Mouse (Mus musculus) activated CD4-positive, CD25-positive, alpha-beta regulatory T cell, adult 4 months (primary cell): ENCODE results near the gene Asap2. TPM values are rescaled to one million over a fixed set of nuclear protein-coding genes. Genes with fewer than 3 reads are reported as not detected.
A peak's percentile ranks its signal among the peaks of the same experiment; 100 is the strongest.

ENCODE experiments used
- ATAC-seq: one replicate; pipeline ENCODE4 v1.8.0; 2017
- polyA plus RNA-seq, 2 experiments: library from polyadenylated mRNA; unstranded; fragments of 100-300 nt; shearing (Covaris generic); gene quantifications; one replicate each; pipeline ENCODE4 v1.2.1; 2017

Asap2 gene
- polyA plus RNA-seq, 2 experiments from 2014 or later: 1.1 TPM

DNA sequence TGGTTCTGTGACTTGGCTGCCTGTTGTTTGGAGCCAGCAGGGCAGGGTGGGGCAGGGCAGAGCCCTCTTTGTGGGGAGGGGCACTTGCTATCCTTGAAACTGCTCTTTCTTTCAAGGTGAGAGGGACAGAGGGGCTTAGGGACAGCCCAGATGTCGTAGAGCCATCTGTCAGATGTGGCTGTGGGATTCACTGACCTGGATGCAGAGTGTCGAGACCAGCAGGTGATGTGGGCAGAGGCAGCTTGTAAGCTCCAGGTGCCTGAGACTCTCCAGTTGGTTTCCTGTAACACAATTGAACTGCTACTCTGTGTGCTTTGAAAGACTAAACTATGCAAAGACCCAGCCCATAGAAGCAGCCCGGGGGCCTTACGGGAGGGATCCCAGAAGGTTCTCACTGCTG, 177.5 kb downstream of the Asap2 start:
- ATAC-seq: no peak

DNA sequence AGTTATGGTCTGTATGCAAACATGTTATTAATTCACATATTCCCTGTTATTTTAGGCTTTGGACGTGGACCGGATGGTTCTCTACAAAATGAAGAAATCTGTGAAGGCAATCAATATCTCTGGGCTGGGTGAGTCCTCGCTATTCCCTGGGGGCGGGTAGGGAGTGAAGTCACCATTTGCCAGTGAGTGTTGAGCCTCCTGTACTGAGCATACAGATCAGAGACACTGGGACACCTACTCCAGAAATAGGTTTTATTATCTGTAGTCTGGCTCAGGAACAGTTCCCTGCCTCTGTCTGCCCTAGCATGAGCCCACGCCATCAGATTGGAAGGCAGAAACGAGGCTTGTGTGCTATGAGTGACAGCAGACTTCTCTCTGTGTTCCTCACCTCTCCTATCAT, 177.9 kb downstream of the Asap2 start:
- no peak for ATAC-seq

GRCm38 (mm10) chr12:21171776-21172490, 181.7 kb downstream of the Asap2 start:
- ATAC-seq: no peak

DNA sequence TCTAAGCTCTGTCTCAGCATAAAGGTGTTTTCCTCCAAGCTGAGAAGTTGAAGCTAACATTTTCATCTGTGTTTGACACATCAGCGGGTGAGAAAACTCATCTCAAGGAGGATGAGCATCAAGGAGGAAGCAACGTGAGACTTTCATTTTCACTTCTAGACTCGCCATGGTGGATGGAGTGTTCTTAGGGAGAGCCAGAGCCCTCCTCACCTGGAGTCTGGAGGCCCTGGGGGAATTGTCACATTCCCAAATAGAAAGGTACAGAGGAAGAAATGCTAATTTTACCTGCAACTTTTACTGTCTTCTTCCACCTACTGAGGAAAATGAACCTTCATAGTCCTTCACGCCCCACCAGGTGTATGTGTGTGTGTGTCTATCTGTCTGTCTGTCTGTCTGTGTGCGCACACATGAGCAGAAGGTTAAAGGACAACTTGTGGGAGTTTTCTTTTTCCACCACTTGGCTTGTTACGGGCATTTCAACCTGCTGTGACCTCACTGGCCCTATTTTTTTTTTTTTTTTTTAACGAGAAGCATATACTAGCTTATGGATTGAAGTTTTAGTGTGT, 183.7 kb downstream of the Asap2 start:
- ATAC-seq: peak; percentile 94

GRCm38 (mm10) chr12:21176399-21176798, 186.1 kb downstream of the Asap2 start:
- ATAC-seq: no peak

GRCm38 (mm10) chr12:21177123-21177698, 187.0 kb downstream of the Asap2 start:
- no peak for ATAC-seq

DNA sequence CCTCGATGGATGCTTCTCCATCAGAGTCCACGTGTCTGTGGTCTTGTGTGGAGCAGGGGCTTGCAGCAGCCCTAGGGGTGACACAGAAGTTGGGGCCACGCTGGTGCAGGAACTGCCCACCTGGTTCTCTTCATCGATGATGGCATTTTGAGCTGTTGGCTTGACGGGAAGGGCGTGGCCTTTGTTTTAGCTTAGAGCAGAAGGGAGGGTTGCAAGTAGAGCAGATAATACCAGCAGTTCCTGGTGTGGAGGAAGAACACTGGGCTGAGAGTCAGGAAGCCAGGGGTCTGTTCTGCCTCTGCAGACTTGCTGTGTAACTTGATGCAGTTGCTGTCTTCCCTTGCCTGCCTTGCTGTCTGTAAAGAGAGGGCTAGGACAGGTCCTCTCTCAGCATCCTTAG, 189.8 kb downstream of the Asap2 start:
- ATAC-seq: no peak

- ATAC-seq: no peak
These were observed 192.5 kb downstream of the Asap2 start for GRCm38 (mm10) chr12:21182786-21183185.

- ATAC-seq: no peak
These were observed 193.1 kb downstream of the Asap2 start for GRCm38 (mm10) chr12:21183321-21183720.

- ATAC-seq: no peak
These were observed 195.9 kb downstream of the Asap2 start for GRCm38 (mm10) chr12:21186145-21186544.

DNA sequence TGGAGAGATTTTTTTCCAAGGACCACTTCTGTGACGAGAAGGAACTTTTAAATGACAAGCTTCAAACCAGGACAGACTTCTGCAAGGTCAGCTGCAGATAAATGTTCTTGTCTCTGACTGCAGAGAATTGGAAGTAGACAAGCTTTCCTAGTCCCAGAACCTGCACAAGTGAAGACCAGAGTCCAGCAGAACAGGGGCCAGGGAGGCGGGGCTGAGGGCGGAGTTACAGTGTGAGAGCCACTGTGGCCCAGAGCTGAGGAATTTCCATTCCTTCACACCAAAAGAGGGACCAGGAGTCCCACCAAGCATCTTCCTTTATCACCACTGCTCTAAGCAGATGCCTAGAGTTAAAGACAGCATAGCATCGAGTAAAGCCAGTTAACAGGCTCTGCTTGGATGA, 198.6 kb downstream of the Asap2 start:
- ATAC-seq: no peak

DNA sequence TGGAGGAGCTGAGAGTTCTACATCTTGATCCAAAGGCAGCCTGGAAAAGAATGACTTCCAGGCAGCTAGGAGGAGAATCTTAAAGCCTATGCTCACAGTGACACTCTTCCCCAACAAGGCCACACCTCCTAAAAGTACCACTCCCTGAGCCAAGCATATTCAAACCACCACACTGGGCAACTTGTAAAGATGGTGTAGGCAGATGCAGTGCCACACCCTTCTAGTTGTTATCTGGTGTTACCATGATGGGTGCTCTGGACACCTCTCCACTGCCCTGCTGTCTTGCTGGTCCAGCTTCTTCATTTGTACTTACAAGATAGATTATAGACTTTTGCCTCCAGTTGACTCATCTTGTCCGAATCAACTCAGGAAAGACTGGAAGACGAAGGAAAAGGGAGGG, 201.3 kb downstream of the Asap2 start:
- no peak for ATAC-seq

DNA sequence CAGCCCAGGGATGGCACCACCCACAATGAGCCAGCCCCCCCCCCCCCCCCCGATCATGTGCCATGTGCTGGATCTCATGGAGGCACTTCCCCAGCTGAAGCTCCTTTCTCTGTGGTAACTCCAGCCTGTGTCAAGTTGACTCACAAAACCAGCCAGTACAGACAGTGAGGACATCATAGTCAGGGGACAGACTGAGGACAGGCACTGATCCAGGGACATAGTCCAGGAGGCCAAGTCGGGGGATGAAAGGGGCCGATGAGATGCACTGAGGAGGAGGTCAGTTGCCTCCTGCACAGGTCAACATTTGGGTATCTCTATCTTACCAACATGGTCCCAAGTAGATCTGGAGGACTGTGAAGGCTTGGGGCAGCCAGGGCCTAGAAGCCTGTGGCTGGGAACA, 205.2 kb downstream of the Asap2 start:
- ATAC-seq: no peak

GRCm38 (mm10) chr12:21196420-21196819, 206.2 kb downstream of the Asap2 start:
- ATAC-seq: no peak

DNA sequence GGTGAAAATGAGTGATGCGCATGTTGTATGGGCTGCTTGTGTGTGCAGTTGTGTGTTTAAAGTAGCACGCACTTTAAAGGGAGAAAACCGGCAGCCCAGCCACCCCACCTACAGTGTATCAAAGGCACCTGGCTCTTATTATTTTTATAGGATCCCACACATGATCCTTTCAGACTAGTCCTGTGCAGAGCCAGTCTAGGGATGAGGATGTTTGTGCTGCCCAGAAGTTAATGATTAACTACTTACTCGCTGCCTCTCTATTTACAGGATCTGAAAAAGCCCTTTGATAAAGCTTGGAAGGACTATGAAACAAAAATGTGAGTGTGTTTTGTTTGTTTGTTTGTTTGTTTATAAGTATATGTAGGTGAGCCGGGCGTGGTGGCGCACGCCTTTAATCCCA, 210.4 kb downstream of the Asap2 start:
- ATAC-seq: no peak

- no peak for ATAC-seq
These were observed 211.4 kb downstream of the Asap2 start for GRCm38 (mm10) chr12:21201485-21202269.

DNA sequence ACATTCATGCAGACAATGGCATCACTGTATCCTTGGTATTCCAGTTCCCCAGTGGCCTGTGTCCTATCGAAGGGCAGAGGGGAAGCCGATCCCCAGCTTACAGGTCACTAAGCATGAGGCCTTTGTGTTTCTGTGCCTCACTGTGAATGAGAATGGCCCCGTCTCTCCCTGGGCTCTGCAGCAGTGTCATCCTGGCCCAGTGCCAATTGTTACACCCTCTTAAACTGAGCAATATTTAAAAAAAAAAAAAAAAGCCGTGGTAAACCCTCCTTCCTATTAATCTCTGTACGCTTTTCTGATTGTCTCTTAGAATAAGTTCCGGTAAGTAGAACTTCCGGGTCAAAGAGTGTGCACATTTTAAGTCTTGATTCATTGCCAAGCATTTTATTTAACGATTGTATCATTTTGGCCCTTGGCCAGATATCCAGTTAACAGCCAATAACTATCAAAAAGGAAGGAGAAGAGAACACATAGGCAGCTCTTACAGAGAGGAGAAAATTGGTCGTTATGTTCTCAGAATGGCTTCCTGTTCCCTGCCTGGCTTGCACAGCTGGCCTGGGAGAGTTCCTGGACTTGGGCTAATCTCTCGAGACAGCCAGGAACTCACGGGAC, 214.5 kb downstream of the Asap2 start:
- no peak for ATAC-seq

GRCm38 (mm10) chr12:21205799-21206198, 215.5 kb downstream of the Asap2 start:
- ATAC-seq: no peak

DNA sequence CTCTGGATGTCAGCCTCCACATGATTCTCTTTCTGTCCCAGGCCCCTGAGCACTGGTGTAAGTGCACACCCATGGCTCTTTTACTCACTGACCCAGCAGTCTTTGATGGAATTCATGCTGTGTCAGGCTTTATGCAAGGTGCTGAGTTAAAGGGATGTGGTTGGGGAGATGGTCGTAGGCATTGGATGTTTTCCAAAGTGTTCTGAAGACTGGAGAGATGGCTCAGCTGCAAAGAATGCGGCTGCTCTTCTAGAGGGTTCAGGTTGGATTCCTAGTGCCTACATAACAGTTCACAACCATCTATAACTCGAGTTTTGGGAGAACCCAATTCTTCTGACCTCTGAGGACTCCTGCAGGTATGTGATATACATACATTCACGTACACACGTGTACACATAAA, 217.2 kb downstream of the Asap2 start:
- ATAC-seq: no peak

DNA sequence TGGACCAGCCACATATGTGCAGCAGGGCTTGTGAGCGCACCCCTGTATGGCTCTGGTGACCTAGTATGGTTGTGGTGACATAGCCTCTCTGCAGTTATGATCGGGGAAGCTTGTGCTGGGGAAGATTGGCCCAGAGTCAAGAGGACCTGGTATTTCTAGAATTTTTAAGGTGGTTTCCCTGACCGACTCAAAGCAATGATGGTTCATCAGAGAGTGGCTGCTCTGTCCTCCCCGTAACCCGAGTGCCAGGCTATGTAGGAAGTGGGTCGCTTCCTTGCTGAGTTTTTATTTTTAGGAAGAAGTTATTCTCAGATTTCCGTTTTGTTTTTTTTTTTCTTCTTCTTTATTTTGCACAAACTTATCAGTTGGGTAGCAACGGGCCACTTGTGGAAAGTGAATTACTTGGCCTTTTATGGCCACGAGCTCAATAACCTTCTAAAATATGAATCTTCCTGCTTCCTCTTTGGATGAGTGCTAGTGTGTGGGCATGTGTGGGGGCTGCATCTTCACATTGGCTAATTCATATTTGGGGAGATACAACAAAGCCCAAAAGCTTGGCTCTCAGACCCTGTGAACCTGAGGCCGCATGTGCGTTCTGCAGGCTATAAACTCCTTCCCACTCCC, 218.0 kb downstream of the Asap2 start:
- no peak for ATAC-seq

GRCm38 (mm10) chr12:21209273-21209672, 219.0 kb downstream of the Asap2 start:
- ATAC-seq: no peak

DNA sequence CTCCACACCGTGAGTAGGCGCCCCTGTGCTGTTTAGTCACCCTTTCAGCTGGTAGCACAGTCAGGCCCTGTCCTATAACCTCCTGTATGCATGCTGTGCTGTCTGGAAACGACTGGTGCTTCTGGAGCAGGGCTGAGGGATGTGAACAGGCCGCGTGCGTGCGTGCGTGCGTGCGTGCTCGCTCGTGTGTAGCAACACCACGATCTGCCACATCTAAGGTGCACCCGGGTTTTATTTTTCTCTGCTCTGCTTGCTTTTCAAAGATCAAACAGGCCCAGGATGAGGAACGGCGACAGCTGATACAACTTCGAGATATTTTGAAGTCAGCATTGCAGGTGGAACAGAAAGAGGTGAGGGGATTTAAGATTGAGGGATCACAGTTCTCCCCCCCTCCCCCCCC, 222.6 kb downstream of the Asap2 start:
- ATAC-seq: no peak
